Mouse (Mus musculus) midbrain, embryonic 16.5 days (tissue): Measurements from ENCODE around the gene Fut11. TPM values are rescaled to one million over a fixed set of nuclear protein-coding genes. Genes with fewer than 3 reads are reported as not detected.
"Not testable (repeated sequence)": the region's sequence is repeated elsewhere in the genome, so short reads cannot be mapped to it uniquely, and the experiment has no call there.

Source experiments
- ATAC-seq: fragments of 200-750 bp; cut with Nextera tagmentation; 2 replicates; pipeline ENCODE4 v1.8.0; 2017; ENCODE audit warnings: moderate TSS enrichment
- H3K27ac ChIP-seq: fragments of 300-500 bp; sonication (generic); 2 replicates; pipeline ENCODE4 v1.5.1; 2014; ENCODE audit warnings: mild to moderate bottlenecking, low read length, mixed read lengths
- H3K27me3 ChIP-seq: fragments of 300-500 bp; sonication (generic); 2 replicates; pipeline ENCODE4 v1.6.1; 2014; ENCODE audit warnings: low read depth, low read length, mixed read lengths; ENCODE audit not compliant: control insufficient read depth, insufficient read depth
- H3K36me3 ChIP-seq: fragments of 300-500 bp; sonication (generic); 2 replicates; pipeline ENCODE4 v1.6.1; 2014; ENCODE audit warnings: mild to moderate bottlenecking, low read length, moderate library complexity, mixed read lengths; ENCODE audit not compliant: control insufficient read depth, insufficient read depth
- H3K4me1 ChIP-seq: fragments of 300-500 bp; sonication (generic); 2 replicates; pipeline ENCODE4 v1.6.1; 2014; ENCODE audit warnings: mild to moderate bottlenecking, low read length, mixed read lengths; ENCODE audit not compliant: control insufficient read depth, insufficient read depth
- H3K4me2 ChIP-seq: fragments of 300-500 bp; sonication (generic); 2 replicates; pipeline ENCODE4 v1.6.1; 2014; ENCODE audit warnings: mild to moderate bottlenecking, low read length, mixed read lengths
- H3K4me3 ChIP-seq: fragments of 300-500 bp; sonication (generic); 2 replicates; pipeline ENCODE4 v1.5.1; 2014; ENCODE audit warnings: low read depth, mild to moderate bottlenecking, low read length, moderate library complexity, mixed read lengths
- H3K9ac ChIP-seq: fragments of 300-500 bp; sonication (generic); 2 replicates; pipeline ENCODE4 v1.6.1; 2014; ENCODE audit warnings: low read depth, low read length, mixed read lengths
- H3K9me3 ChIP-seq: fragments of 300-500 bp; sonication (generic); replicated peaks from 2 replicates; pipeline ENCODE4 v1.6.1; 2014; ENCODE audit warnings: mild to moderate bottlenecking, low read length, mixed read lengths; ENCODE audit not compliant: control insufficient read depth, poor library complexity, severe bottlenecking
- WGBS: fragments of 180-500 bp; shearing (Covaris S2); extraction: QIAGEN DNeasy Blood & Tissue Kit; methylation state at CpG from one replicate; pipeline ENCODE4 v1.1.7; 2014; 5-methylcytosine and 5-hydroxymethylcytosine counted together
- polyA plus RNA-seq: library from polyadenylated mRNA; unstranded; fragments of >200 nt; fragmentation: Nextera tagmentation; extraction: Ambion mirVana; gene quantifications from 2 replicates; pipeline ENCODE4 v1.2.1, GENCODE M21; 2015

The Fut11 gene
- polyA plus RNA-seq, 1 experiment from 2014 or later = 25.5 TPM

- Histone ChIP-seq H3K36me3 (peaks cover 3% of the 10 kb centered on the region; the same call in 1 of the 2 replicates), H3K4me2 (peak overlapping the region; percentile 73), H3K4me1 (peaks cover 55% of the 10 kb centered on the region), H3K9me3 (no peaks in the 10 kb centered on the region), H3K27me3 (no peaks in the 10 kb centered on the region), H3K9ac (peak overlapping the region; percentile 86), H3K27ac (peak overlapping the region; percentile 88), H3K4me3 (peak overlapping the region; percentile 87)
- ATAC-seq = 0 out of 2 replicates have a peak, but pooled peaks have one; percentile 9
- WGBS = 16% methylated on average over 15 of the region's 15 CpGs
These were observed 7.5 kb downstream of the Fut11 start for GRCm38 (mm10) chr14:20702096-20702740.

GRCm38 (mm10) chr14:20702741-20703381, 8.1 kb downstream of the Fut11 start, which contains the start of gene Chchd1:
Gene Chchd1, plus strand, starts transcription at chr14:20703006.
- ATAC-seq = peak; percentile 60
- Histone ChIP-seq H3K27me3 (no peaks in the 10 kb centered on the region), H3K4me1 (peaks cover 50% of the 10 kb centered on the region), H3K27ac (peak within 1 kb of the TSS; percentile 88), H3K36me3 (peaks cover 3% of the 10 kb centered on the region; the same call in 1 of the 2 replicates), H3K9me3 (no peaks in the 10 kb centered on the region), H3K4me2 (peak within 1 kb of the TSS; percentile 73), H3K9ac (peak within 1 kb of the TSS; percentile 86), H3K4me3 (peak within 1 kb of the TSS; percentile 87)
- under 1% methylated on average over 61 of the region's 61 CpGs for WGBS

DNA sequence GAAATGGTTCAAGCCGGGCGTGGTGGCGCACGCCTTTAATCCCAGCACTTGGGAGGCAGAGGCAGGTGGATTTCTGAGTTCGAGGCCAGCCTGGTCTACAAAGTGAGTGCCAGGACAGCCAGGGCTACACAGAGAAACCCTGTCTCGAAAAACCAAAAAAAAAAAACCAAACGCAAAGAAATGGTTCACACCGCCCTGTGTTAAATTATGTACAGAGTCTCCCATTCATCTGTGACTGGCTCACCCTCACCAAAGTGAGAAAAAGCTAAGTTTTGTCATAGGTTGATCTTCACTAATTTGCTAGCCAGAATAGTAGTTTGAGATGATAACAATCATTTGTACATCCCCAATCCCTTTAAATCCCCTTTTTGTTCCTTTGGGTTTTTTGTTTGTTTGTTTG, 8.7 kb downstream of the Fut11 start:
- ATAC-seq, H3K27me3 ChIP-seq, H3K9me3 ChIP-seq, H3K36me3 ChIP-seq: not testable (repeated sequence)
- 9% methylated on average over 8 of the region's 8 CpGs for WGBS
- H3K4me1 ChIP-seq = peaks cover 46% of the 10 kb centered on the region
- peak overlapping the region; percentile 87 for H3K4me3 ChIP-seq
- H3K4me2 ChIP-seq = peak overlapping the region; percentile 73
- H3K9ac ChIP-seq = peak overlapping the region; percentile 86
- peak overlapping the region; percentile 88 for H3K27ac ChIP-seq

GRCm38 (mm10) chr14:20707201-20708190, 12.7 kb downstream of the Fut11 start, which contains the start of gene Zswim8:
Gene Zswim8, plus strand, starts transcription at chr14:20707552.
- ATAC-seq = peak; percentile 96

DNA sequence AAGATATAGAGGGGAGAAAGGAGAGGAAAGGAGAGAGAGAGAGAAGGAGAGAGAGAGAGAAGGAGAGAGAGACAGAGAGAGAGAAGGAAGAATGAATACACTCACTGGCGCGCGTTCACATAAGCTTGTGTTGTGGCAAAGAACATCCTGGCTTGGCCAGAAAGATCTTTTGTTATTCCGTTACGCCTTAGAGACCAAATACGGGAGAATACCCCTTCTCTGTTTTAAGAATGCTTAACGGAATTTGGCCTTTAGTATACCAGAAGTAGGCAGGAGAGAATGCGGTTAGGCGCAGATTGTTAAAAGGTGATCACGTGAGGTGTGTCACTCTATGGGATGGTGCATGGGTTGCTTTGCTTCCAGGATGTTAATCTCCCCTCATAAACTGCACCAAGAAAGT, 13.5 kb downstream of the Fut11 start:
- WGBS = 5% methylated on average over 10 of the region's 10 CpGs
- H3K9ac ChIP-seq = peak overlapping the region; percentile 99
- H3K27ac ChIP-seq = peak overlapping the region; percentile 96
- H3K4me3 ChIP-seq = peak overlapping the region; percentile 100
- no peaks in the 10 kb centered on the region for H3K27me3 ChIP-seq
- peaks cover 28% of the 10 kb centered on the region for H3K4me1 ChIP-seq
- ATAC-seq = no peak
- H3K36me3 ChIP-seq = peaks cover 25% of the 10 kb centered on the region
- H3K9me3 ChIP-seq = no peaks in the 10 kb centered on the region
- H3K4me2 ChIP-seq = peak overlapping the region; percentile 68

More at GRCm38 (mm10) chr14:20707201-20708190, 12.7 kb downstream of the Fut11 start, which contains the start of gene Zswim8:
- no peaks in the 10 kb centered on the region for H3K9me3 ChIP-seq
- H3K4me3 ChIP-seq = peak within 1 kb of the TSS; percentile 100
- peak within 1 kb of the TSS; percentile 99 for H3K9ac ChIP-seq
- peaks cover 28% of the 10 kb centered on the region for H3K4me1 ChIP-seq
- WGBS = under 1% methylated on average over 72 of the region's 80 CpGs
- H3K4me2 ChIP-seq = peak within 1 kb of the TSS; percentile 68
- peaks cover 19% of the 10 kb centered on the region for H3K36me3 ChIP-seq
- no peaks in the 10 kb centered on the region for H3K27me3 ChIP-seq
- H3K27ac ChIP-seq = peak within 1 kb of the TSS; percentile 96

- no peak overlapping the region for H3K4me2 ChIP-seq
- ATAC-seq = no peak
- H3K9ac ChIP-seq = no peak overlapping the region
- no peak overlapping the region for H3K4me3 ChIP-seq
- H3K36me3 ChIP-seq = peaks cover 72% of the 10 kb centered on the region
- H3K27me3 ChIP-seq = no peaks in the 10 kb centered on the region
- no peak overlapping the region for H3K27ac ChIP-seq
- WGBS = 78% methylated on average over 10 of the region's 11 CpGs
- H3K4me1 ChIP-seq = peaks cover 9% of the 10 kb centered on the region
- no peaks in the 10 kb centered on the region for H3K9me3 ChIP-seq
These were observed 19.1 kb downstream of the Fut11 start for GRCm38 (mm10) chr14:20713832-20714231.

DNA sequence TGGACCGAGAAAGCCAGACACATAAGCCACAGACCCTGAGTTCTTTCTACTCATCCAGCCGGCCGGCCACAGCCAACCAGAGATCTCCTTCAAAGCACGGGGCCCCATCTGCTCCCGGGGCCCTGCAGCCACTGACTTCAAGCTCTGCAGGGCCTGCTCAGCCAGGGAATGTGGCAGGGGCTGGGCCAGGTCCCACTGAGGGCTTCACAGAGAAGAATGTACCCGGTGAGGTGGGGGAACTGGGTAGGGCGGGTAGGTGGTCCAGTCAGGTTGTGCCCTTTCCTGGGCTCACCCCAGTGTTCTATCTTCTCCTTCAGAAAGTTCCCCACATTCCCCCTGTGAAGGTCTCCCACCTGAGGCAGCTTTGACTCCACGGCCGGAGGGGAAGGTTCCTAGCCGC, 23.7 kb downstream of the Fut11 start:
- no peak overlapping the region for H3K27ac ChIP-seq
- peaks cover 76% of the 10 kb centered on the region for H3K36me3 ChIP-seq
- H3K9me3 ChIP-seq = no peaks in the 10 kb centered on the region
- ATAC-seq = no peak
- H3K4me2 ChIP-seq = no peak overlapping the region
- H3K4me3 ChIP-seq = no peak overlapping the region
- whole genome bisulfite sequencing = 93% methylated on average over 10 of the region's 10 CpGs
- no peaks in the 10 kb centered on the region for H3K27me3 ChIP-seq
- H3K9ac ChIP-seq = no peak overlapping the region
- H3K4me1 ChIP-seq = no peaks in the 10 kb centered on the region

DNA sequence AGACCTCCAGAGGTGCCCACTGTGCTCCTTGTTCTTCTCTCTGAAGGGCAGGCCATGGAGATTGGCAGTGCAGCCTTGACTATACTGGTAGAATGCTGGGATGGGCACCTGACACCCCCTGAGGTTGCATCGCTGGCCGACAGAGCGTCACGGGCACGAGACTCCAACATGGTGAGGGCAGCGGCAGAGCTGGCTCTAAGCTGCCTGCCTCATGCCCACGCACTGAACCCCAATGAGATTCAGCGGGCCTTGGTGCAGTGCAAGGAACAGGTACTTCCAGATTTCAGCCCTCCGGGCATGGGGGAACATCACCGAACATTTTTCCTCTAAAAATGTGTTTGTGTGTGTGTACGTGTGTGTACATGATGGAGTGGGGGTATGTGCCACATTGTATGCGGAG, 25.0 kb downstream of the Fut11 start:
- Histone ChIP-seq H3K9ac (no peak overlapping the region), H3K27ac (no peak overlapping the region), H3K4me1 (no peaks in the 10 kb centered on the region), H3K4me3 (no peak overlapping the region), H3K9me3 (no peaks in the 10 kb centered on the region), H3K27me3 (no peaks in the 10 kb centered on the region), H3K4me2 (no peak overlapping the region), H3K36me3 (peaks cover 64% of the 10 kb centered on the region)
- 94% methylated on average over 12 of the region's 12 CpGs for WGBS
- no peak for ATAC-seq
